30 mouse cellular contexts compared by ENCODE assay signal in the genomic region with DNA sequence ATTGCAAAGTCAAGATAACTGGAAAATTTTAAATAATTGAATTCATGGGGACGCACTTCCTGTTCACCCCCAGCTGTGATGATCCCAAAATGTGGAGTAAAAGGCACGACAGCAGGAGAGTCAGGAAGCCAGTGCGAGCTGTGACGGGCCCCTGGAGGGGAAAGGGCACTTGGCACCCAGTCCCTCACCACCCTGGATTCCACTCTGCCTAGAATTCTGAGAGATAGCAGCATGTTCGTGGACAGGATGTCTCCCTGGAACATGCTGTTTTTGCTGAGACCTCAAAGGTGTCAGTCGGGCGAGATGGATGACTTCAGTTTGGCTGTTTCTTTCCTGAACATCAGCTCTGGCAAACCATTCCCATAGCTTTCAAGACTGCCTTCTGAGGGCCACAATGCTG. TPM values are rescaled to one million over a fixed set of nuclear protein-coding genes. Genes with fewer than 3 reads are reported as not detected.
DNase-seq lines count a peak whose midpoint lies in the region; ATAC-seq and TF ChIP-seq lines count a peak whose summit lies in the region.
"Had no signal": no experiment of that assay in that cellular context is flagged by ENCODE, and none has a peak within 500 bp of the region (broad histone marks: within the 10 kb centered on the region; RNA-seq: fewer than 3 reads in every experiment).

No protein-coding gene starts in this region.

- no peak overlapping the region for H3K9ac ChIP-seq in liver, postnatal 0 days (replicated peaks)
- H3K9ac ChIP-seq in liver, embryonic 12.5 days: no peak overlapping the region
- H3K9ac ChIP-seq: heart, embryonic 12.5 days; intestine, embryonic 15.5 days; neural tube, embryonic 12.5 days; stomach, embryonic 15.5 days had no signal

- WGBS in liver, postnatal 0 days (ENCODE audit: insufficient replicate concordance): 64% methylated on average over 7 of the region's 7 CpGs
- 60% methylated on average over 7 of the region's 7 CpGs for WGBS in liver, embryonic 12.5 days (ENCODE audit: insufficient replicate concordance)

- peak; percentile 59 for DNase-seq in adrenal gland, postnatal 14 days
- no peak for DNase-seq in adrenal gland, adult 18-20 months (ENCODE audit: low spot score in 2 of 2)
- no peak for DNase-seq in liver, postnatal 0 days
- DNase-seq in kidney, adult 8-10 months: peak; percentile 56 to 57
- DNase-seq in kidney, postnatal 25 days: peak; percentile 51 to 85
- no peak for DNase-seq in Muller cell, postnatal 12 days (ENCODE audit: inconsistent ontology term)
- no peak for DNase-seq in right cerebral cortex, postnatal 36 days (ENCODE audit: low spot score in 2 of 2)
- DNase-seq: cerebellum, adult 8-10 months; cerebellum, postnatal 36 days; gastrocnemius, adult 2 months; heart, postnatal 10 days; lung, adult 2 months; midbrain, embryonic 14.5 days; retina, postnatal 1 day; right cerebral cortex, postnatal 4 days; thymus, postnatal 36 days had no signal

- no peaks in the 10 kb centered on the region for H3K9me3 ChIP-seq in liver, postnatal 0 days (ENCODE audit: low read length)
- no peaks in the 10 kb centered on the region for H3K9me3 ChIP-seq in liver, embryonic 12.5 days (replicated peaks)
- H3K9me3 ChIP-seq: heart, embryonic 12.5 days; hindbrain, embryonic 10.5 days; intestine, embryonic 15.5 days; limb, embryonic 10.5 days; neural tube, embryonic 12.5 days; stomach, embryonic 15.5 days had no signal

- peak overlapping the region; percentile 11; the same call in 1 of the 2 replicates for H3K27ac ChIP-seq in liver, postnatal 0 days (ENCODE audit: low read depth)
- H3K27ac ChIP-seq in liver, embryonic 12.5 days: no peak overlapping the region
- H3K27ac ChIP-seq: gastrocnemius, adult 2 months; hindbrain, embryonic 10.5 days; intestine, embryonic 15.5 days; layer of hippocampus, adult 2 months; limb, embryonic 10.5 days; neural tube, embryonic 12.5 days; stomach, embryonic 15.5 days had no signal

- TF ChIP-seq EP300 in liver, postnatal 0 days (IDR thresholded peaks at IDR 0.05; ENCODE audit: low read depth): peak; percentile 70; the same call in 1 of the 2 replicates

- no peaks in the 10 kb centered on the region for H3K36me3 ChIP-seq in liver, postnatal 0 days (replicated peaks; ENCODE audit: insufficient read depth, low read length)
- H3K36me3 ChIP-seq in liver, embryonic 12.5 days: no peaks in the 10 kb centered on the region
- H3K36me3 ChIP-seq: heart, embryonic 12.5 days; hindbrain, embryonic 10.5 days; intestine, embryonic 15.5 days; limb, embryonic 10.5 days; neural tube, embryonic 12.5 days; stomach, embryonic 15.5 days had no signal

- no peaks in the 10 kb centered on the region for H3K4me1 ChIP-seq in liver, postnatal 0 days (ENCODE audit: insufficient read depth)
- H3K4me1 ChIP-seq in liver, embryonic 12.5 days: no peaks in the 10 kb centered on the region
- H3K4me1 ChIP-seq: hindbrain, embryonic 10.5 days; intestine, embryonic 15.5 days; limb, embryonic 10.5 days; neural tube, embryonic 12.5 days; stomach, embryonic 15.5 days had no signal

- no peak overlapping the region for H3K4me2 ChIP-seq in liver, postnatal 0 days (ENCODE audit: low read depth, low read length)
- no peak overlapping the region for H3K4me2 ChIP-seq in liver, embryonic 12.5 days
- H3K4me2 ChIP-seq: heart, embryonic 12.5 days; intestine, embryonic 15.5 days; liver, embryonic 11.5 days; neural tube, embryonic 12.5 days; stomach, embryonic 15.5 days had no signal

- no peak overlapping the region for H3K4me3 ChIP-seq in liver, postnatal 0 days (ENCODE audit: low read depth, low read length)
- no peak overlapping the region for H3K4me3 ChIP-seq in liver, embryonic 12.5 days
- H3K4me3 ChIP-seq: gastrocnemius, adult 2 months; heart, embryonic 12.5 days; hindbrain, embryonic 10.5 days; intestine, embryonic 15.5 days; layer of hippocampus, adult 2 months; limb, embryonic 10.5 days; megakaryocyte, embryonic 14.5 days; neural tube, embryonic 12.5 days; stomach, embryonic 15.5 days had no signal

- TF ChIP-seq CTCF in liver, postnatal 0 days (IDR thresholded peaks at IDR 0.05; ENCODE audit: low read depth): no peak

- ATAC-seq in liver, postnatal 0 days: peak; percentile 44
- ATAC-seq in liver, embryonic 12.5 days: no peak
- ATAC-seq: forebrain, embryonic 14.5 days; hindbrain, embryonic 16.5 days; intestine, embryonic 15.5 days; Patski had no signal

- H3K27me3 ChIP-seq in liver, postnatal 0 days (ENCODE audit: insufficient read depth, low read length): no peaks in the 10 kb centered on the region
- H3K27me3 ChIP-seq in liver, embryonic 12.5 days (replicated peaks): no peaks in the 10 kb centered on the region
- H3K27me3 ChIP-seq: heart, embryonic 12.5 days; intestine, embryonic 15.5 days; neural tube, embryonic 12.5 days; Patski; stomach, embryonic 15.5 days had no signal

RNA-seq across cellular contexts. Expression of gene Itprip, which starts 6.7 kb away (rescaled TPM):
- 12.9 and 14.6 TPM in 2 replicates for total RNA-seq in adrenal gland, postnatal 14 days (2021)
- total RNA-seq in adrenal gland, adult 18-20 months (2021): 10 to 100 TPM; 16.8 to 17.7 TPM
- 2.4 and 2.8 TPM in 2 replicates for polyA plus RNA-seq in liver, postnatal 0 days (2015; fragmentation: Nextera tagmentation; extraction: Ambion mirVana)
- 5.3 and 5.9 TPM in 2 replicates for polyA plus RNA-seq in liver, embryonic 12.5 days (2016; fragmentation: Nextera tagmentation; extraction: Ambion mirVana)

RNA-seq across cellular contexts. Expression of gene Cfap43, which starts 6.7 kb away (rescaled TPM):
- total RNA-seq in adrenal gland, postnatal 14 days (2021): not detected in 2 replicates
- total RNA-seq in adrenal gland, adult 18-20 months (2021): not detected
- 0.05 TPM in 1 of 2 replicates, not detected in the other for polyA plus RNA-seq in liver, postnatal 0 days (2015; fragmentation: Nextera tagmentation; extraction: Ambion mirVana)
- polyA plus RNA-seq in liver, embryonic 12.5 days (2016; fragmentation: Nextera tagmentation; extraction: Ambion mirVana): 0.04 TPM in 1 of 2 replicates, not detected in the other

RNA-seq across cellular contexts. Expression of gene Cfap58, which starts 11.7 kb away (rescaled TPM):
- total RNA-seq in adrenal gland, postnatal 14 days (2021): not detected in 2 replicates
- total RNA-seq in adrenal gland, adult 18-20 months (2021): under 1 TPM in 1 of 2 experiments, not detected in 1; 0.10 TPM
- polyA plus RNA-seq in liver, postnatal 0 days (2015; fragmentation: Nextera tagmentation; extraction: Ambion mirVana): not detected in 2 replicates
- not detected in 2 replicates for polyA plus RNA-seq in liver, embryonic 12.5 days (2016; fragmentation: Nextera tagmentation; extraction: Ambion mirVana)
- total RNA-seq: ES-E14; gastrocnemius, adult 2 months had no signal
- polyA plus RNA-seq: heart, embryonic 12.5 days; intestine, embryonic 15.5 days; limb, embryonic 10.5 days; Patski; stomach, embryonic 15.5 days had no signal

Comparison
In these comparisons a context has a peak if more than half of its experiments do, and no peak if none do; other contexts are left out.
1. DNase-seq: peak in adrenal gland, postnatal 14 days (single experiment), kidney, adult 8-10 months (2 of 2) and kidney, postnatal 25 days (2 of 2); none in adrenal gland, adult 18-20 months (0 of 2), liver, postnatal 0 days (single experiment), Muller cell, postnatal 12 days (single experiment) and right cerebral cortex, postnatal 36 days (0 of 2).